ENCODE assay signal across 8 mouse cellular contexts in the genomic region with DNA sequence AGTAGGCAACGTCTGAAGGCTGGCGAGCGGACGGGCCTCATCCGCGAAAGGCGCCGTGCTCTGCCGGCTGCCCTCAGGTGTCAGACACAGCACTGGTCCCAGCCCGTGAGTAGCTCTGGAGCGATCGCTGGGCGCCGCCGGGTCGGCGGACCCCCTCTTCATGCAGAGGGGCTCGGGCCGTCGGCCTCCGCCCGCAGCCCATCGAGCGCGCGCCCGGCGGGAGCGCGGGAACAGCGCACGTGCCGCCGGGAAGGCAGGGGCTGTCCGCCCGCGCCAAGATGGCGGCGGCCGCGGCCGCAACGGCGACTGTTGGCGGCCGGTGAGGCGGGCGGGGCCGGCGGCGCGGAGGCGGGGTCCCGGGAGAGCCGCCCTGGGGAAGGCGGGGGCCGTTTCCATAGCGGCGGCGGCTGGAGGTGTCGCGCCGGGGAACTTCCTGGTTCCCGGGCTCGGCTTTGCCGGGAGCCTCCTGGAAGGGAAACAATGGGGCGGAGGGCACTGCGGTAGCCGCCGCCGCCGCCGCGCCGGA. TPM values are rescaled to one million over a fixed set of nuclear protein-coding genes. Genes with fewer than 3 reads are reported as not detected.
DNase-seq lines count a peak whose midpoint lies in the region; ATAC-seq and TF ChIP-seq lines count a peak whose summit lies in the region.

TSS of gene Usp6nl (plus strand) at position 292 of the 526 bp plus-strand sequence.

- DNase-seq in B cell, adult 2 months: peak; percentile 81 to 85
- DNase-seq in heart, embryonic 10.5 days (ENCODE audit: low spot score): peak; percentile 92
- DNase-seq in liver: peak; percentile 92
- DNase-seq in monocyte, adult 2 months (ENCODE audit: low read depth in 1 of 2, low spot score in 2 of 2): peak; percentile 34 to 67
- DNase-seq in spleen, postnatal 14 days (ENCODE audit: low spot score in 2 of 2): peak; percentile 79 to 82

- ATAC-seq in kidney, embryonic 15.5 days (replicated peaks; ENCODE audit: low FRiP score): peak; percentile 92

- H3K27ac ChIP-seq in bone marrow macrophage, adult 2 months (ENCODE audit: insufficient read depth, low read depth, low read length): peak within 1 kb of the TSS; percentile 35
- peak within 1 kb of the TSS; percentile 74 for H3K27ac ChIP-seq in embryonic fibroblast, embryonic 13.5 days (ENCODE audit: insufficient read depth, low read length)
- peak within 1 kb of the TSS; percentile 95 for H3K27ac ChIP-seq in heart, embryonic 10.5 days
- H3K27ac ChIP-seq in kidney, embryonic 15.5 days: peak within 1 kb of the TSS; percentile 99

- no peaks in the 10 kb centered on the region for H3K27me3 ChIP-seq in heart, embryonic 10.5 days (ENCODE audit: insufficient read depth, poor library complexity, severe bottlenecking)
- no peaks in the 10 kb centered on the region for H3K27me3 ChIP-seq in kidney, embryonic 15.5 days

- TF ChIP-seq POLR2A in bone marrow macrophage, adult 2 months (IDR thresholded peaks at IDR 0.05; ENCODE audit: borderline replicate concordance, low read depth, low read length): no peak
- TF ChIP-seq POLR2A in embryonic fibroblast, embryonic 13.5 days (IDR thresholded peaks at IDR 0.05; ENCODE audit: low read depth, low read length): peak; percentile 51; the same call in 1 of the 2 replicates

- H3K4me3 ChIP-seq in bone marrow macrophage, adult 2 months (ENCODE audit: insufficient read depth, low read length): peak within 1 kb of the TSS; percentile 72
- H3K4me3 ChIP-seq in embryonic fibroblast, embryonic 13.5 days (ENCODE audit: insufficient read depth, low read length): peak within 1 kb of the TSS; percentile 60
- peak within 1 kb of the TSS; percentile 82 for H3K4me3 ChIP-seq in heart, embryonic 10.5 days
- H3K4me3 ChIP-seq in kidney, embryonic 15.5 days (replicated peaks): peak within 1 kb of the TSS; percentile 96

- no peaks in the 10 kb centered on the region for H3K36me3 ChIP-seq in heart, embryonic 10.5 days
- H3K36me3 ChIP-seq in kidney, embryonic 15.5 days: no peaks in the 10 kb centered on the region

- peak within 1 kb of the TSS; percentile 78 for H3K4me2 ChIP-seq in kidney, embryonic 15.5 days

- no peak for TF ChIP-seq CTCF in bone marrow macrophage, adult 2 months (IDR thresholded peaks at IDR 0.05; ENCODE audit: low read depth, low read length)
- no peak for TF ChIP-seq CTCF in embryonic fibroblast, embryonic 13.5 days (IDR thresholded peaks at IDR 0.05; ENCODE audit: borderline replicate concordance, insufficient read depth, low read length)

- whole genome bisulfite sequencing in heart, embryonic 10.5 days: under 1% methylated on average over 75 of the region's 75 CpGs
- WGBS in kidney, embryonic 15.5 days: under 1% methylated on average over 75 of the region's 75 CpGs

- no peaks in the 10 kb centered on the region for H3K9me3 ChIP-seq in heart, embryonic 10.5 days
- no peaks in the 10 kb centered on the region for H3K9me3 ChIP-seq in kidney, embryonic 15.5 days (replicated peaks)

- H3K9ac ChIP-seq in kidney, embryonic 15.5 days: peak within 1 kb of the TSS; percentile 90

- H3K4me1 ChIP-seq in bone marrow macrophage, adult 2 months (ENCODE audit: control insufficient read depth, insufficient read depth, low read length): peaks cover 17% of the 10 kb centered on the region
- H3K4me1 ChIP-seq in embryonic fibroblast, embryonic 13.5 days (ENCODE audit: control insufficient read depth, insufficient read depth, low read length): peaks cover 4% of the 10 kb centered on the region
- peaks cover 17% of the 10 kb centered on the region for H3K4me1 ChIP-seq in heart, embryonic 10.5 days
- peaks cover 25% of the 10 kb centered on the region for H3K4me1 ChIP-seq in kidney, embryonic 15.5 days

RNA-seq across cellular contexts. Expression of gene Usp6nl, which starts in this region (rescaled TPM):
- polyA plus RNA-seq in bone marrow macrophage, adult 2 months (2012; ENCODE audit: insufficient read depth, insufficient read length, missing spikeins): 4.6 and 5.6 TPM in 2 replicates
- 12.7 and 13.2 TPM in 2 replicates for polyA plus RNA-seq in embryonic fibroblast, embryonic 13.5 days (2011; ENCODE audit: insufficient read length, low read depth, missing spikeins)
- polyA plus RNA-seq in heart, embryonic 10.5 days (2016; fragmentation: Nextera tagmentation; extraction: Ambion mirVana): 6.5 and 8.9 TPM in 2 replicates
- polyA plus RNA-seq in kidney, embryonic 15.5 days (2015; fragmentation: Nextera tagmentation; extraction: Ambion mirVana): 9.4 TPM in 2 replicates

Comparison
In these comparisons a context has a peak if more than half of its experiments do, and no peak if none do; other contexts are left out.
1. Peak in every context shown above with its lines: DNase-seq, ATAC-seq, H3K4me3 ChIP-seq and H3K27ac ChIP-seq.
2. H3K27ac ChIP-seq: peak in every context shown above with its lines; median percentile 99 in kidney, embryonic 15.5 days; 95 in heart, embryonic 10.5 days; 74 in embryonic fibroblast, embryonic 13.5 days; 35 in bone marrow macrophage, adult 2 months.